Mouse (Mus musculus) testis, postnatal 10 days (tissue): Measurements from ENCODE around the gene Sec31b.
A peak's percentile ranks its signal among the peaks of the same experiment; 100 is the strongest.

Experiments
- DNase-seq: peaks from one replicate; pipeline ENCODE4 v3.0.0; 2021; ENCODE audit warnings: low spot score

Sec31b gene

DNA sequence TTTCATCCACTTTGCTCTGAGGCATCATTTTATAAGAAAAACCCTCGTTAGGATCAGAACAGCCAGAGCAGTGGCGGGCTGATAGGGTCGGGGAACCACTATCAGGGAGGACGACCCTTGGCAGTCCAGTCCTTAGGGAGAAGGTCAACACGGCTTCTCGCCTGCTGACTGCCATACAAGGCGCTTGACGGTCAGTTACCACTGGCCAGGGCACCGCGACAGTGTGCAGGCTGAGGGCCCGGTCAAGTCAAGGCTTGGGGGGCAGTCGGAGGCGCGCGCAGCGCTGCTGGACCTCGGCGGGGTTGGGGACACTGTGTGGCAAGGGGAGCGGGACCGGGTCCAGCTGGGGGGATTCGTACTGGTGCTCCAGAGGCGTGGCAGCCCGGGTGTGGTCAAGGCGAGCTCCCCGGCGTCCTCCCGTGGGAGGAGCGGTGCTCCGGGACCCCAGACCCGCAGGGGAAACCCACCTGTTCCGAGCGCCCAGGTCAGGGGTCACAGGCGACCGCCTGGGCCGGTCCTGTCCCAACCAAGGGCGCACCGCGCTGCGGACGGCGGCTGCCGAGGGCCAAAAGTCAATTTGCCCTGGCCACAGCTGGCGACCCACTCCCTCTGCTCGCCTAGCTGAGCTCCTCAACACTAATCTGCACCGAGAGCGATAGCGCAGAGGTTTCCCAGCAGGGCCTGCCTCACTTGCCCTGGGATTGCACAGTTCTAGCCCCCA lies at the start of gene Sec31b:
Gene Sec31b (minus strand): TSS at position 544 of the 721 bp plus-strand sequence.
- peak; percentile 73 for DNase-seq

DNA sequence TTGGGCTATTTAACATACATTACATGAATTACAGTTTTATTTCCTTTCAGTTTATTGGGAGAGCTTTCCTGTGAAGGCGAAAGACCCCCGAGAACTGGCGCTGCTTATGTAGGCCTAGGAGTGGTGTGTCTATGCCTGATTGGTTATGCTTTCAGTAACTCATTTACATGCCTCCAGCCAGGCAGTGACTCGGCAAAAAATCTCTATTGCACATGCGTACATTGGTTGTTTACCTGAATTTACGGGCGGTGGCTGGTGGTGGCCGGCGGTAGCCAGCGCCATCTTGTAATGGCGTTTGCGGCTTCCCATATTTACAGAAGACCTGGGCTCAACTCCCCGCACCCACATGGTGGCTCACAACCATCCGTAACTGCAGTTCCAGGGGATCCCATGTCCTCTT lies 48.5 kb upstream of the Sec31b start:
- DNase-seq, result no peak

DNA sequence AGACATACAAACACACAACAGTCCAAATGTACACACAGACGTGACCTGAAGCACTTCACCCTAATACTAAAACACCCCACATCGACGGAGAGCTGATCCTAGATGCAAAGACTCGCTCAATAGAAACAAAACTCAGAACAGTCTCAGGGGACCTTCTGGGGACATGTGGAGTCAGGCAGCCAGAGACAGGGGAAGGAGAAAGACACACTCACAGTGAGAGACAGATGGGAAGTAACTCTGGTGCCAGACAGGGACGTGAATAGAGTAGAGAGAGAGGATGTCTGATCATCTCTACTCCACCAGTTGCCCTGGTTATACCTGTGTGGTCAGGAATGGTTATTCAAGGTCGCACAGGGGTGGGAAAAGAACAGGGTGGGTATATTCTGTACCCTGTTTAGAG lies 46.0 kb upstream of the Sec31b start:
- no peak for DNase-seq

DNA sequence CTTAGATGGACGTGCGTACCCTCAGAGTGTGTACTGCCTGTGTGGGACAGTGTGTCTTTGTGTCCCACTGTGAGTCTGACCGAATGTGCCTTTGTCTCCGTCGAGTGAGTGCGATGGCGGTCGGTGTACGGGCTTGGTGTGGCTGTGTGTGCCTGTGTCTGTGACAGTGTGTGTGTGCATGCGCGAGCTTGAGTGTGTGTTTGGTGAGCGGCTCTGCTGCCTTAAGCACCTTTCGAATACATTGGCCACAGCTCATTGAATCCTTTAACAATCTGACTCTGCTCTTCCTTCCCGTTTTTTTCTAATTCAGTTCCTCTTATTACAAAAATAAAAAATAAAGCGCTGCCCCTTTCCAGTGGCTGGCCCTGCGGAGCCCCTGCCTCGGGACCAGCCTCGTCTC lies 45.3 kb upstream of the Sec31b start:
- DNase-seq, result no peak

DNA sequence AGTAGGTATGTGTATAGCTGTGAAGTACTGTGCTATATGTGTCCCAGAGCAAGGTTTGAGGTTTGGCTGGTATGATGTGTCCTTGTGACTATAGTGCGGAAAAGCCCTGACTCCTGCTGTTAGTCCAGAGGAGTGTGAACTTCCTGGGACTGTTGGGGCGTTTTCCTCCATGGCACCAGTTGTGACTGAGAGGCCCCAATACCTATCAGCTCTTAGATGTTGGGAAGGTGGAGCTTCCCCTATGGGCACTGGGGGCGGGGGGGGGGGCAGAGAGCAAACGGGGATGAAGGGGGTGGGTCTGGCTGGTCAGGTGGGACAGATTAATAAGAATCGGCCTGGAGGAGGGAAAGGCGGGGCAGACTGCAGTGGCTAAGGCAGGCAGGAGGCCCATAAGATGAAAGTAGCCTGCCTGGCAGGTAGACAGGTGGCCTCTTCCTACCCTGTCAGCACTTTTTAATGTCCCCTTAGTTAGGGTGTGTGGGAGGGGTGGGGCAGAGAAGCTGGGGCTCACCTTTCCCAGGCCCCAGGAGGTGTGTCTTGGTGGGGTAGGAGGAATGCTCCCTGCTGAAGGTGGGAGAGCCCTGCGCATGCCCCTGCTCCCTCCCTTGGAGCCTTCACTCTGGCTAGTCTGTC lies 44.0 kb upstream of the Sec31b start:
- DNase-seq, result no peak

DNA sequence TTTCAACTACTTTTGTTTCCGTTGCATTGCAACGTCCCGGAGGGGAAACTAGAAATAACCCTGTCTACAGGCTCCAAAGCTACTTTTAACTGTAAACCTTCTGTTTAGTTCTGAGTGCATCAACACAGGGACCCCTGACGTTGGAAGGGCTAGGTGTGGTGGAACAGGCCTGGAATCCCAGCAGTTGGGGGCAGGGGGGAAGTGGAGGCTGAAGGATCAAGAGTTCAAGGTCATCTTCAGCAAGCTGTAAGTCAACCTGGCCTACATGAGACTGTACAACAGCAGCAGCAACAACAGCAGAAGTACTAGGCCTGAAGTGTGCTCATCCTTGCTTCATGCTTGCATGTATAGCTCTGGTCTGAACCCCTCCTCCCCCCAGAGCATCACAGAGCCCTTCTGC lies 42.4 kb upstream of the Sec31b start:
- no peak for DNase-seq

DNA sequence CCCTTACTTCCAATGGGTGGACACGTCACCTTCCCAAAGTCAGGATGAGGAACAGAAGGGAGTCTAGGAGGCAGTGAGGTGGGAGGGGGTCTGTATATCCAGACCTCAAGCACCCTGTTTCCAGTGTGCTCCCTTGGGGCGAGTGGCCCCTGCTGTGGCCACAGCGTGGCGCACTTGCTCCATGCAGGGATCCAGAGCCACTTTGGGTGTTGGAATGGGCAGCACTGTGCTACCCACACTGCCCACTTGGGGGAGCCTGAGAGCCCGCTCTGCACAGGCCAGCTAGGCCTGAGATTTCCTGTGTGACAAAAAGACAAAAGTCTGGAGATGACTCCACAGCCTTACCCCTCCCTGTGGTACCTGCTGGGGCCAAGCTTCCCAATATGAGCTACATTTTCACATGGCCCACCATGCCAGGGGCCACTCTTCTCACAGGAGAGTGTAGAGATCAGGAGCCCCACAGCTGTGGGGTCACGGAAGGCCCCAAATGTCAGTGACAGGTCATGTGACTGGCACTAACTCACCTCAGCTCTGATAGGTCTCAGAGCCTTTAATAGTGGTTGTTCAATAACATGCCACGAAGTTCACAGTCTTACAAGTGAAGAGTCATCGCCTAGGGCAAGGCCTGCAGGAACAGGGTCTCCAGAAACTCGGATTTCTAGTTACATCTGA lies 37.1 kb upstream of the Sec31b start:
- peak; percentile 97 for DNase-seq

DNA sequence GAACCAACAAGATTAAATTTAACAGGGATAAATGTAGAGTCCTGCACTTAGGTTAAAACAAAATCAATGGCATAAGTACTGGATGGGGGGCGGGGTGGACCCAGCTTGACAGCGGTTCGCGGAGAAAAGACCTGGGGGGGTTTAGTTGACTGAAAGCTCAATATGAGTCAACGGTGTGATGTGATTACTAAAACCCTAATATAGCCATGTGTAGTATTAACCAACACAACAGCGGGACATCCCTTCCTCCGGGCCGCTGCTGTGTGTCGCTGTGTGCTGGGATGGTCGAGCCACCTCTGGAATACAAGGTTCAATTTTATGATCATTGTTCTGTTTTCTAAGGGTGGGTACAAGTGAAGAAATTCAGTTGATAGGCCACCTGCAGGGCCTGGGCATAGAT lies 36.4 kb upstream of the Sec31b start:
- DNase-seq, result no peak

DNA sequence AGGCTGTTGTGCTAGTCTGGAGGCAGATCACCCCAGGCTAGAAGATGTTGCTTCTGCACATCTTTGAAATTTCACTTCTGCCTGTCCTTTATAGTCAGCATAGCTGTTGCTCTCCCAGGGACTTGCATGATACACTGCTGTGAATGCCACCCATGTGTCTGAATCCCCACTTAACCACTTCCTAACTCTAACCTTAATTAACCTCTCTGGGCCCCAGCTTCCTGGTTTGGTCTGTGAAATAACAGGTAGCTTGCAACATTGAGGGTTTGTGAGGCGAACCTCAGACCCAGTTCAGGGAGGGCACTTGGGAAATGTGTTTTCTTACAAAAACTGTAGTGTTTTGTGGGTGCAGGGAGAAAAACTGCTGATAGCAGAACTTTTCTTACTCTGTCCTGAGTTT lies 32.4 kb upstream of the Sec31b start:
- DNase-seq, result no peak

DNA sequence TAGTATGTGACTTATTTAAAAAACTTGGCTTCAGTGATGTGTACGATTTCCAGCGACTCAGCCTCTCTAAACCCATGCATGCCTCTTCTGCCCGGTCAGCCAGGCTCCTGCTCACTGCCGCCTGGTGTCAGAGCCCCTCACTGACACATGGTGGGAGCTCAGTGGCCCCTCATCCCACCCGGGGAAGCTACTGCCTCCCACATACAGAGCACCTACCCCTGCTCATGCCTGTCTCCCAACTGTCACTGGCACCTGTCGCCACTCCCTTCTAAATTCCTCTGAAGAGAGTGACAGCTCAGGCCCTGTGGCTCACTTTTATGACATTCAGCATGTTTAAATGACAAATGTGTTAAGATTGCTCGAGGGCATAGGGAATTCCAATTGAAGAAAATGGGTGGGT lies 30.6 kb upstream of the Sec31b start:
- DNase-seq, result no peak

DNA sequence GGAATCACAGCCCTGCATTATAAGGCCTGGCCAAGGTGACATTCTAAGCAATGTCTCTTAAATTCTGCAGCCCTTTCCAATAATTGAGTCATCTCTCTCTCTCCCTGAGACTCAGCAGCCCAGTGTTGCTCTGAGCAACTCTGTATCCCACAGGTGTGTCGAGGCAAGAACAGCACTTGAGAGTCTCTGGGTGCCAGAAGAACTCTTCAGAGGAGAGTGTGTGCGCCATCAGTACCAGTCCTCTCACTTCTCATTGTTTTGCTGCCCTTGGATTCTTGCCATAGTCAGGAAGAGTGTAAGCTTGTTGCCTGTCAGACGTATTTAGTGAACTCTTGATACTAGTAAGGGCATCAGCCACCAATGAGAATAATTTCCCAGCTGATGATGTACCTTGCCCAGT lies 22.1 kb upstream of the Sec31b start:
- no peak for DNase-seq

DNA sequence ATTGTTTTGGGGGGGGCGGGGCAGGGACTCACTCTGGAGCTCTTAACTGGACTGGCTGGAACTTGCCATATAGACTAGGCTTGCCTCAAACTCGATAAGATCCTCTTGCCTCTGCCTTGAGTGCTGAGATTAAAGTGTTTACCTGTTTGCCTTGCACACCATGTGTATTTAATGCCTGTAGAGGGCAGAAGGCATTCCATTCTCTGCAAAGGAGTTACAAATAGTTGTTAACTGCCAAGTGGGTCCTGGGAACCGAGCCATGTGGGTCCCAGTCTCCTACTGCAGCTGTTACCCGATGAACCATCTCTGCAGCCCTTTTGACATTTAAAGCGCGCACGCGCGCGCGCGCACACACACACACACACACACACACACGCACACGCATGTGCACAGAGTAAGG lies 18.3 kb upstream of the Sec31b start:
- DNase-seq, result no peak

DNA sequence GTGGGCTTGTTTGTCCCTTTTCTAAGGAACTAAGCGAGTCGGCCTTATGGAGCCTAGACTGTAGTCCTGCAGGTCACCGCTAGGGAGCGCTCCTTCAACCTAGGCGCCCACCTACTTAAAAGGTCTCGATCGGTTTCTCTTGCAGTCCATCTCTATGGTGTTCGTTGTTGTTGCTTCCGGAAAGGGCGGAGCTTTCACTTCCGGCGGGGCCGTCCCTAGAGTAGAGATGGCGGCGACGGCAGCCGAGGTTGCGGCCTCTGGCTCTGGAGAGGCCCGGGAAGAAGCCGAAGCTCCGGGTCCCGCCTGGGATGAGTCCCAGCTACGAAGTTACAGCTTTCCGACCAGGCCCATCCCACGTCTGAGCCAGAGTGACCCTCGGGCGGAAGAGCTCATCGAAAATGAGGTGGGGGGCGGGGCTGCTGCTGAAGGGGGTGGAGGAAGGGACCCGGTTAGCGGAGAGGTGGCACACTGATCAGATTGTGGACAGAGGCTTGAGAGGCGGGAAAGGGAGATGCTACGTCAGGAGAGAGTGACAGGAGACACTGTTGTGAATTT lies 17.1 kb upstream of the Sec31b start, which contains the start of gene Hif1an:
Gene Hif1an (plus strand): TSS at position 199 of the 555 bp plus-strand sequence.
- DNase-seq, result peak; percentile 94

DNA sequence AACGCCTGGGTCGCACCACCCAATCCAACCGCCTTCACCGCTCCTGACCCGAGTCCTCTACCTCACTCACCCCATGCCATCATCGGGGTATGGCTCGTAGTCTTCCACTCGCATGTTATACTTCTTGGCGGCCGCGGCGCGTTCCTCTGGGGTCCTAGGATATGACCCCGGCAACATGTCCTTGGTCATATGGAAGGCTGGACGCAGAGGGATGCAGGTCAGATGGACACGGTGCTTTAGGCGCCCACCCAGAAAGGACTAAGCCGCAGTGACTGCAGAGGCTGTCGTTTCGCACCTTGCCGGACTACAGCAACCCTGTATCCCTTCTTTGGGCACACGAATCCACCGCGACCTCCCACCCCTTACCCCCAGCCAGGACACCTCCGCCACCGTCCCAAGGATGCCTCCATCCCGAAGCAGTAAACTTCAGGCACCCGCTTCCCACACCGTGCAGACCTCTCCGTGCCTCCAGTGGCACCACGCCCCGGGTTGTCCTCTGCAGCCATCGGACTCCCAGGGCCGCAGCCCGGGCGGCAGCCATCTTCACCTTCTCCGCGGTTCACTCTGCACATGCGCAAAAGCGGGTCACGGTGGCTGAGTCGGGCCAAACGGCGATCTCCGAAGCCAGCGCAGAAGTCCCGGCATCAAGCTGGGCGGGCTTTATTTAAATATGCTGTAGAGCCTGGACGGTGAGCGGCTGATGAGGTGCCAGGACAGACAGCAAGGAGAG lies 9.4 kb upstream of the Sec31b start, which contains the start of gene Ndufb8:
Gene Ndufb8 (minus strand): TSS at position 580 of the 730 bp plus-strand sequence.
- DNase-seq, result peak; percentile 98

DNA sequence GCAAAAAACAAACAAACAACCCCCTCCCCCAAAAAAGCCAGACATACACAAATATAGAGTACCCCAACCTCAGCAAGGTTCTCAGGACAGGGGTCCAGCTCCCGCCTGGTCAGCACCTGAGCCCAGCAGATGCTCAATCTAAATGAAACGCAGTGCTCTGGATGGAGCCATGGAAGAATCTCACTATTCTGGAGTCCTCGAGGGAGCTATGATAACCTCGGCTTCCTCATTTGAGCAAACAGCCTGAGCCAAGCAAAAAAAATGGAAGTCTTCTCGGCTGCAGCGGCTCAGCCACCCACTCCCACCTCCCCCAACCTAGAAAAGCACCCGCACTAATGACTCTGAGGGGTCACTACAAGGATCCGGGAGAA lies 8.8 kb upstream of the Sec31b start:
- DNase-seq, result no peak

DNA sequence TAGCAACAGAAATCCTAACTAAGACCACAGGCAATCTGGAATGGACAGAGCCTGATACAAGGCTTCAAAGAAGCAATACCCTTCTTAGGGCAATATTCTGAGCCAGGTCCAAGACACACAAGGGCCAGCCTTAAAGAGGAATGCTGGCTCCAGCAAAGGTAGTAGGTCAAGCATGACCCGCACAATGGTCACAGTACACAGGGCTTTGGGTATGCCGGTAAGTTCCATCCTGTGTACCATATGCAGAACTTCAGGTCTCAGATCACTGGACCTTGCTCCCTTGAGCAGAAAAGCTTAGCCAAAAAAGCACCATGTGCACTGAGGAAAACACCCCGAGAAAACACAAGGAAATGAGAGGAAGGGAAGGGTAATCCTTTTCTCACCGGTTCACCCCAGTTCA lies 7.6 kb upstream of the Sec31b start:
- DNase-seq, result no peak

DNA sequence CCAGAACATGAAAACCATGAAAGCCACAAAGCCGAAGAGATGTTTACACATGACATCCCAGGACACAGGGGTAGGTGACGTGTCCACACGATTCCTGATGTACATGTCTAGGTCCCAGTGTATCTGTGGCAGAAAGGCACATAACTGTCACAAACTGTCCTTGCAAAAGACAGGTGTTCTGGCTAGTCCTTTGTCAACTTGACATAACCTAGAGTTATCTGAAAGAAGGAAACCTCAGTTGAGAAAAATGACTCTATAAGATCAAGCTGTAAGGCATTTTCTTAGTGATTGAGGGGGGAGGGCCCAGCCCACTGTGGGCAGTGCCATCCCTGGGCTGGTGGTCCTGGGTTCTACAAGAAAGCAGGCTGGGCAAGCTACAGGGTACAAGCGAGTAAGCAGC lies 7.1 kb upstream of the Sec31b start, which contains the start of gene Gm20538:
Gene Gm20538 (minus strand): TSS at position 101 of the 400 bp plus-strand sequence.
- DNase-seq, result no peak

DNA sequence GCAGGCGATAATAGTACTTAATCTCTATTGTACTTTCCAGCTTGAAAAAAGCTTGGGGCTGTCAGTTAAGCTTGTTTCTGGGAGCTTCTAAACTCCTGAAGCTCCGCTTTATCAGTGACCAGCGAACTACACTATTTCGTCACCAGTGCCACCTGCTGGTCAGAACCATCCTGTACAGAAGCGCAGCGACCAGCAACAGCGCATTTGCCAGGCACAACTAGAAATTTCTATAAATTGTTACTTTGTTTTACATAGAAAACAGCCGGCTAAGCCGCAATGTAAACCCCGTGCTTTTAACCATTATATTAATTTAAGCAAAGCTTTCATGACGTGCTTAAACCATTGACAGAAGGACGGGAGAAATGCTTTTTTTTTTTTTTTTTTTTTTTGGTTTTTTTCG lies 889 bp downstream of the Sec31b start:
- DNase-seq, result peak; percentile 88

DNA sequence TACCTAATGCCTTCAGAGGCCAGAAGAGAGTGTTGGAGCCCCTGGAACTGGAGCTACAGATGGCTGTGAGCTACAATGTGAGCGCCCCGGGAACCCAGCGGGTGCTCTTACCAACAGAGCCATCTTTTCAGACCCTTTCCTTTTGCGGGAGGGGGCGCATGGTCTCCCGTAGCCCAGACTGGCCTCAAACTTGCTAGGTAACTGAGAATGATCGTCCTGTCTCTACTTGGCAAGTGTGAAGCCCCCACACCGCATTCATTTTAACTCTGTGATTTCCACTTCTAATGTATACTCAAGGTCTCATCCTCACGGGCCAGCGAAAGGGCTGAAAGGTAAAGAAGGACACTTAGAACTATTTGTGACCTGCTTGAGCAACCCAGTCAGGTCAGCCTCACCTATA lies 1.3 kb downstream of the Sec31b start:
- DNase-seq, result no peak

DNA sequence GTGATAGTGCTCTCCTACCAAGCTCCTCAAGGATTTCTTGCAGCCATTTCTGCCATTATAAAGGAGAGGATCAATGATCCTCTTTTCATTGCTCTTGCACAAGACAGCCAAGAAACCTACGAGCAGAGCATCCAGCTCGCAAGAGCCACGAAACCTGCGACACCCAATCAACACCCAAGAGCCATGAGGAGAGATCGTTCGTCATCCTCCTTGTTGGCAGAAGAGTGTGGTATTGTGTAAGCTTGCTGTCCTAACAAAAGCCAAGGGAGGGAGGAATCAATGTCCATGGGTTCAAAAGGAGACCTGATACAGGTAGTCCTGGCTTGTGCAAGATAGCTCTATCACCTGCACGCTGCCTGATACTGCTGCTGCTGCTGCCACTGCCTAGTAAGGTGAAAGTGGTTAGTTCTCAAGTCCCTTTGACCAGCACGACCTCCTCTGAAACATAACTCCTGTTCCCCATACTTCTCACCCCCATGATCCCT lies 2.9 kb downstream of the Sec31b start:
- no peak for DNase-seq

DNA sequence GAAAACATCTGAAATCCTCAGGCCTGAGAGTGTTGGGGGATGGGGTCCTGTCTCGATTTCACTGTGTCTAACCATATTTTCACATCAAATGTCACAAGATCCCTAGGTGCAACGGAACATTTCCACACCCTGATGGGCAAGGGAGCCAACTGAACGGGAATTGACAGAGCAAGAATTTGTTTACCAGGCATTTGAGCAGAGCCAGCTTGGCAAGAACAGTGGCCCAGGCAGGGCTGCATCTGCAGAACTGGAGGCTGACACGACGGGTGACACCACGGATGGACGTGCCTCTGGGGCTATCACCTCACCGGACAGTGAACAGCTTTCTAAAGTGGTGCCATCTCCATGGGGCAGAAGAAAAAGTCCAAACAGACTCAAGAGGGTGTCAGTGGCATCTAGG lies 8.2 kb downstream of the Sec31b start:
- DNase-seq, result no peak

DNA sequence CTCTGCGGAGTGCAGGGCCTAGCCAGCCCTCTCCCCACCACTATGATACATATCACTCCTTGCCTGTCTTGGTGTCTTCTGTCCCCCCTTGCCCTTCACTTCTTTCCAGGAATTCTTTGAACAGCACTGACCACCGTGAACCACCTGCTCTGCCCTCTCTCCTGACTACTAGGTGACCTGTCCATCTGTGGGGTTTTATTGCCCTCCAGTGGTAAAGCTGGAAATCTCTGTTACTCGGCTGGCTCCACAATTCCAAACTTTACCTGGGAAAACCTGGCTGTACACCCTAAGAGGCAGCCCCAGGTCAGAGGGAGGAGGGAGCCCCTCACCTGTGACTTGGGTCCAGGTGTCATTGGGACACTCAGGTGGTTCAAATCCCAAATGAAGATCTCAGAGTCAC lies 10.3 kb downstream of the Sec31b start:
- no peak for DNase-seq
